Mouse (Mus musculus): ENCODE measurements around the gene Tnp1.

The Tnp1 gene

DNA sequence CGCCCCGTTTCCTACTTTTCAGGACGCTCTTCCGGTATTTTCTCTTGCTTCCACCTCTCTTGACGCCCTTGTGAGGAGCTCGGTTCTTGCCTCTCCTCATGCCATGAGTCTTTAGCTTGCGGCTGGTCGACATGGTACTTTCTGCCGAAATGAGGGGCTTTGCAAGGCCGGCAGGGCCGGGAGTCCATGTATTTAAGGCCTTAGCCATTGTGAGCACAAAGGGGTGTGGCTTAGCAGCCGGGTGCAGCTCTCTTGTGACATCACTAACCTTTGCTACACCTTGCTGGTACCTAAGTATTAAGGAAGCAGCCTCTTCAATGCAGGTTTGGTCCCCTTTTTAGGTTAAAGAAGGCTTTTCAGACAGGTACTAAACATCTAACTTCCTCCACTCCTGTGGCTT, at the start of gene Tnp1:
Gene Tnp1 (minus strand): TSS at position 179 of the 400 bp plus-strand sequence.
- no peak for DNase-seq

DNA sequence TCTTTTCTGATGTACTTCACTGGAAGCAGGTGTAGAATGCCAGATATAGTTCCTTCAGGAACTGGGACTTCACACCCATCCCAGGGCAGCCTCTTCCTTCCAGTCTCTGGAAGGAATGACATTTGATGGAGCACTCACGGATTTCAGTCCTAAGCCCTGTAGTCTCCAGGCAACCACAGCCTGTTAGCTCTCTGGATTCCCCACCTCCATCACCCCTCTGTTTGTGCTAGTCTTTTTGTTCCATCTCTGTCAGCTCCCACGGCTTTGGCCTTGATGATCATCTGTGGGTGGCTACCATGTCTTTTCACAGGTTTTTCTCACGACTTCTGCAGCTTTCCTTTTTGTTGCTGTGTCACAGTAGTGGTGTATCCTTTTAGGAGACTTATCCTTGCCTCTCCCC, 48.6 kb upstream of the Tnp1 start:
- no peak for DNase-seq

DNA sequence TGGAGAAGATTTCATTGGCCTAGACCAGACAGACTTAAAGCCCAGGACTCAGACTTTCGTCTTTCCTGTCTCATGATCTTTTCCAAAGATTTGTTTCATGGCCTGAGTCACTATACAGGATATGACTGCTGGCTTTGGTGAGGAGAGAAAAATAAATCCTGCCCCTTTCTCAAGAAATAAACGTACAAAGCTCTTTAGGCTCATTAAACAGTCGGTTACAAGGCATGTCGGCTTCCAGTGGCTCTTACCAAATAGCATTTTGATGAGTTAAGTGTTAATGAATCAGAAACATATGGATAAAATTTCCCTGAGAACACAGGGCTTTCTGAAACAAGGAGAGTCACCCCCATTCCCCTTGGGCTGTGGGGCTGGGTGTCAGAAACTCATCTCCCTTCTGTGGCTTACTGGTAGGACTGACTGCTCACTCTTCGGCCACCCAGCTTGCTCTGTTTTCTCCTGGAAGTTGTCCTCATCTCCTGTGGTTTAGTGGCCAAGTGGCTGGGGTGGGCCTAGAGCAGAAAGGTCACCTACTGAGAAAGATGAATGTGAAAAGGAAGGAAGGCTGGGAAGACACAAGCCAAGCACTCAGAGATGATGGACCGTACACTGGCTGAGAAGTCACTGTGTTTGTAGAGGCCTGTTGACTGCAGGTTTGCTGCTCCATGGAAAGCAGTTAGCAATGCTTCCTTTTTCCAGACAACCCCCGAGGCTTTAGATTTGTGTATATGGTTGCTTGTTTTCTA, 46.0 kb upstream of the Tnp1 start:
- peak; percentile 8 for DNase-seq

DNA sequence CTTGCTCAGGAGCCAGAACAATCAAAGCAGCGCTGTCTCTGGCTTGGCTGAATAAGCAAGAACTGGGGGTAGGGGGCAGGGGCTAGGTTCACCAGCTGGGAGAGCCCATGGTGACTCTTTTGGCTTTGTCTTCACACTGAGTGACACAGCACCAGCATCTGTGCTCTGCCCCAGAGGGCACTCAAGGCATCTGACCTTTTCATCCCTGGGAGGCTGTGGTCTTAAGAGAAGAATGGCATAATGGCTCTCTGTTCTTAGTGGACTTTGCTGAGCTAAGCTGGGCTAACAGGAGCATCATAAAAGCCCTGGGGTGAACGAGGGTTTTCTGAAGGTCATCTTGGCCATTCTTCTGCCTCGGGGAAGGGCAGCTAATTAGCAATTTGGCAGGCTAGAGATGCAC, 44.6 kb upstream of the Tnp1 start:
- no peak for DNase-seq

DNA sequence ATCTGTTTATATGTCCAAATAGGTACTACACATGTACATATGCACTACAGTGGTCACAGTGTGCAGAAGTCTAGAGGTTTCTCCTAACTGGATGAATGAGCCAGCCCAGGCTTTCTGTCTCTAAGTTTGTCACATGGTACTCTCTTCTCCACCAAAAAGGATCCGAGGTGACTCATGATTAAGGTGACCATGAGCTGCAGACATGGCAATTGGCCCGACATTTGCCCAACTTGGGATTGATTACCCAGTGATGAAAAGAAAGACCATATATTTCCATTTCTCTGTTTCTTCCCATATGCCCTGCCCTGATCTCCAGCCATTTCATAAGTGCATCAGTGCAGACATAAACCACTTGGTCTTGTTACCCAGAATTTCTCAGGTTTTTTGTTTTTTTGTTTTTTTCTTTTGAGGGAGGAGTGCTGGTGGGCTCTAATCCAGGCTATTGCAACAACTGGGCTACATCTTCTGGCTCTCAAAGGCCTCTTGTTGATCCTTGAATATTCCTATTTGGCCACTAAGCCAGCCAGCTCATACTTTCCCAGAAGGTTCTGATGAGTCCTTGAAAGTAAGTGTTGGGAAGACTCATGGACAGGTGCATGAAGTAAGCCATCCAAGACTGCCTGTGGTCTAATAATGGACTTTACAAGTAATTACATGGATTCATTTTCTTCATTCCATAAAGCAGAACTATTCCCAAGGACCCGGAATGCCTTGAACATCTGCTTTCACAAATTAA, 40.7 kb upstream of the Tnp1 start:
- DNase-seq: no peak

DNA sequence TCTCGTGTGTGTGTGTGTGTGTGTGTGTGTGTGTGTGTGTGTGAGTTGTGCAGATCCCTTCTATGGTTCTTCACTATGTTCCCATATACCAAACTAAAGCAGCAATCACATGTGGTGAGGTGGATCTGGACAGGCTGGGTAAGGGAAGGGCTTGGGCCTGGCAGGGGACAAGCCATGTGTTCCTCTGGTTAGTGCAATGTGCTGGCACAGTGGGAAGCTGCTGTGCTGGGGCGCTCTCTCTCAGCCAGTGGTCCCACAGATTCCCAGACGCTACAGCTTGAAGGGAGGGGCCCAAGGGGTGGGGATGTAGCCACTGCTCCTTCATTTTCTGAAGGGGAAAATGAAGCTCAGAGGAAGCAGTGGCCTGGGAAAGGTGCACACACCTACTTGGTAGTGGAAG, 40.1 kb upstream of the Tnp1 start:
- DNase-seq: no peak

DNA sequence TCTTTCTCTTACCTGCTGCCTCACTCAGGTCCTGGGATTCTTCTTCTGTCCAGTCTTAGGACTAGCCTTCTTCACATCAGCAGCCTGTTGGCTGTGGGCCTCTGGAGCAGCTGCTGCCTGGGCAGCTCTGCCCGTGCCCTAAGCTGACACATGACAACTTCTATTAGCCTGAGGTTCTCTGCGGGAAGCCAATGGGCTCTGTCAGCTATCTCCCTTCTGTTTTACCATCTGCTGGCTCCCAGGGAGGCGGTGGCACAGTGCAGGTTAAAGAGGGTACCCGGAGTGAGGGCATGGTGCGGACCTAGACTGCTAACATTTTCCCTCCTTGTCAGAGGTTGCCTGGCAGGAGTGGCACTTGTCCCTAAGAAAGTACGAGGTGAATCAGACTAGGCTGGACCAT, 39.5 kb upstream of the Tnp1 start:
- DNase-seq: no peak

DNA sequence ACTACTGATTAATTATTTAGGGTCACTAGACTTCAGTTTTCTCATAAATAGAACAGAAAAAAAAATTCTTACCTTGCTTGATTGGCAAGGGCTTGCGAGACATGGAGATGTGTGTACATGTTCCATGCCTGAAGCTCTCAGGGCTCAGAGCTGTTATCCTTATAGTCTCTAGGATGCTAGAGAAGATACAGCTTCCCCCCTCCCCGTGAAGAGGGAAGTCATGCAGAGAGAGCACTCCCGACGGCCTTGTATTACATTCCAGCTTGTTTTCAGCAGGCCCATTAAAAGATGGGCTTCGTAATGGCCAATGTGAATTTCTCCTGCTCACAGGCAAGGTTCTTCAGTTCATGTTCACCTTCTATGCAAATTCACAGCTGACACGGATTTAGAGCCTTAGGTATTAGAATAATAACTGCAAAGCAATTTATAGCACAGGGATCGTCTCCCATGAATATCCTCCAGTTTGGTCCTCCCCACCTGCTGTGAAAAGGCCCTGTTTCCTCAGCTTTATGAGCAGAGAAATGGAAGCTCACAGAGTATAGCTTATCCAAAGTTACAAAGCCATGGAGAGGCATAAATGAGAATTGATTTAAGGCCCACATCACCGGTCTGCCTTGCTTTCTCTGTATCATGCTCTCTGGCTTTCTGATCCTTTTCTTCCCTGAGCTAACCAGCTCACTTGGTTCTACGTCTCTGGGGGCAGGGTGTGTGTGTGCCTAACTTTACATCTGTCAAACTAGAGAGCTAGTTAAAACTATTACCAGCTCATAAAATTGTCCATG, 38.0 kb upstream of the Tnp1 start:
- no peak for DNase-seq

DNA sequence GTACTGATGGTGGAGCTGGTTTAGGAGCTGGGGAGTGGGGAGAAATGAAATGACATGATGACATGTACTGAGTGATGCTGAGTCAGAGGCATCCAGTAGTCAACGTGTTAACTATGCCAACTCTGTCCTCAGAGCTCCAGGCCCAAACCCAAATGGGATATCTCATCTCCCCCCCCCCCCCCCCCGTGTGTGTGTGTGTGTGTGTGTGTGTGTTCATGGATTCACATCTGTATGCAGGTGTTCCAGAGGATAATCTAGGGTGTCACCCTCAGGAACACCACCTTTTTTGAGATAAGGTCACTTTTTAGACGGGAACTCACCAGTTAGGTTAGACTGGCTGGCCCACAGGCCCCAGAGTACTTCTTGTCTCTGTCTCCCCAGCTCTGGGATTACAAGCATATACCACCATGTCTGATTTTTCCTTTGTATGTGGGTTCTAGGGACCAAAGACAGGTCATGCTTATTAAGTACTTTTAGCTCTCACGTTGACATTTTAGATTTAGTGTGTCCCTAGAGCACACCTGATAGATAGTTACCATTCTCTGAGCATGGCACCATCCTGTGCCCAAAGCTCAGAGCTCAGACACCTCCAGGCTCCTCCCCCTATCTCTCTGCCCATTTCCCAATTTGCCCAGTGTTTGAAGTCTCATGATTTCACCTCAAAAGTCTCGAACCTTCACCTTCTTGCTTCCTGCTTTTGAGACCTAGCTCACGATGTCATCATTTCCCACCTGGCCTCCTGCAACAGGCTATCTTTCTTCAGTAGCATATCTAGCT, 31.4 kb upstream of the Tnp1 start:
- DNase-seq: no peak

DNA sequence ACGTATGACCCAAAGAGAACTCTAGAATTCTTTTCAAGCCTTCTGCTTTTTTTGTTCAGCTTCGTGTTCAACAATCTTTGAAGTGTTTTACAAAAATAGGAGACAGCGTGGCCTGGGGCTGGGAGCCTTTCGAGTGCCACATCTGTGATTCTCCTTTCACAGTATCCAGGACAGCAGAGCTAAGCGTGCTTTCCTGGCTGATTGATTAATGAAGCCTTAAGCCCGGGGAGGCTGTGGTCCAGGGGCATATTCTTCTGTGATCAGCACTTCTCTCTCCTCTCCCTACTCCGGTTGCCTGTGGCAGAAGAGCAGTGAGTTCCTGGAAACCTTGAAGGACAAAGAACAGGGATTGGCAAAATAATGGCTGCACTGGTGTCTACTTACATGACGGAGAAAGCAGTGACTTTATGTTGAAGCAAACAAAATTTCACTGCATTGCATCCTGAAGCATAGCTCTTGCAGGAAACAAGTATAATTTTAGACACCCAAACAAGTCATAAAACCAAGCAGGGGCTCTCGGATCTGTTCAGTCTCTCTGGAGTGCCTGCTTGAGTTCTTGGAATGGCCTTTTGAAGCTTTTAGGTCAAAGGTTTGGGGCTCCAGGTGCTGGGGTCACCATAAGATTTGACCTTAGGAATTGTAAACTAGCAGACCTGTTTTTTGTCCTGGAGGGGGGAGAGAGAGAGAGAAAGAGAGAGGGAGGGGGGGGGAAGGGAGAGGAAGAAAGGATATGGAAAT, 30.4 kb upstream of the Tnp1 start:
- no peak for DNase-seq

DNA sequence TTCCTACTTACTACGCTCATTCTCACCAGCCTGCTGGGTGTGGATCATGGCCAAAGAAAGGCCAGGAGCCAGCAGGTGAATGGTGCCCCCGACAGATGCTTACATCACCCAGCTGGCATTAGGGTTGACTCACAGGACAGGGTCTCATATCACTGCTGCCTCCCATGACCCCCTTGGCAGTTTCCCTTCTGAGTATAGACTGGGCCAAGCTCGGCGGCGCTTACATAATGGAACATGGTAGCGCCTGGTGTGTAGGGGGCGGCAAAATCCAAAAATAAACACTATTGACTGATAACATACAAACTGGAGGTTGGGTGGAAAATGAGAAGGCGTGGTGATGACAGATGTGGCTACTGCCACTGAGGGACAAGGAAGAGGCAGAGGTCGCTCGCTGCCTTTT, 28.0 kb upstream of the Tnp1 start:
- DNase-seq: no peak

DNA sequence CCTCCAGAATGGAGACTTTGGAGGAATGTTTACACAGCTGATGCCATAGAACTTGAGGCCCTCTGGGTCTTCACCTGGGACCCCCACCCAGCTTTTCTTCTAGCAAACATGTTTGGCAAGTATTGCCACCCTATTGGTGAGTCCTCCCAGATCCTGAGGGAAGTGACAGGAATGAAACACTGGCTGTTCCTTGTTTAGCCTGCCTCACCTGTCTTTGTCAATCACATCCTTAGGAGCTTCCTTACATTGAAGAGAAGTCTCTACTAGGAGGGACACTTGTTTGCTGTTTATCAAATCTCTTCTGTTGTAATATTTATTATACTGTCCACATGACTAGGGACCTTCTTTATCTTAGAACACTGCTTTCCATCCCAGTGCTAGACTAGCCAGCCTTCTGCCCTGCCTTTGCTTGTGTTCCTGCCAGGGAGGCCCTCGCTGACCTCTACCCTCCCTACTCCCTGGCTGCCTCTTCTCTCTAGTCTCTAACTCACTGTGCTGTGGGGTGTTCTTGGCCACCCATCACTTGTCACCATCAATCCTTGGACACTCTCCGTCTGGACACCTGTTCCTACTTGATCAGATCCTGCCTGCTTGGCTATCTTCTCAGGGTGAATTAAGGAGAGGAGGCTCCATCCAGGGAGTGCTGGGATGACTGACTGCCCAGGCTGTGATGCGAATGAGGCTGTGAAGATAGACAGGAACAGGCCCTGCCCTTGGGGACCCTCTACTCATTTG, 25.1 kb upstream of the Tnp1 start:
- DNase-seq: no peak

DNA sequence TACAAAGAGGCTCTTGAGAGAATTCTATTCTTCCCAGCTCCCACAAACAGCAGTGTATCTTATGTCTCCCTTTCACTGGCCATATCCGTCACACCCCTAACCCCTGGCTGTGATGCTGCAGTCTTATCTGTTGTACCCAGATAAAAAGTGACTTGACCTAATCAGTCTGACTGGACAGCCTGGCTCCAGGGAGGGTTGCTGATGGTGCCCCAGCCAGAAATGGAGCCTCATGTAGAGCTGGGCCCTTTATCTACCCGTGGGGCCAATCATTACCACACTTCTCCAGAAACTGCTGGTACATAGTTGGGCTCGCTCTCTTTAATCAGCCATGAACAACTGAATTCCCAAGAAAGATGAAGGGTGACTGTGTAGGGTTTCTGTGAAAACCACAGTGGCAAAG, 22.8 kb upstream of the Tnp1 start:
- DNase-seq: no peak

DNA sequence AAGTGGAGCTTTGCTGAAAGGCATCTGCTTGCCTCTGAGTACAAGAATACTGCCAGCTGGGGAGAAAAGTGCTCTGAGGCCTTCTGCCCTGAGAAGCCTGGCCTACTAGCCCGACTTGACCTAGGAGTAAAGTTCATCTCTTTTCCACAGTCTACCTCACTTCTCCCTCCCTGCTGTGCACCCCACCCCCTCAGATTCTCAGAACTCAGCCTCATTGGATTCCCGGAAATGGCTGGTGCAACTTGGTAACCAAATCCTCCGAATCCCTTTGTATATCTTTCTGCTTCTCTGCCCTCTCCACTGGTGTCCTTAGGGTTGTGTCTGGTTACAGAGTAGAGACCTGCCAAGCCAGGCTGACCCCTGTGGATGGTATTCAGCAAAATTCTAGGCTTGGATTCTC, 20.8 kb upstream of the Tnp1 start:
- DNase-seq: peak; percentile 21

DNA sequence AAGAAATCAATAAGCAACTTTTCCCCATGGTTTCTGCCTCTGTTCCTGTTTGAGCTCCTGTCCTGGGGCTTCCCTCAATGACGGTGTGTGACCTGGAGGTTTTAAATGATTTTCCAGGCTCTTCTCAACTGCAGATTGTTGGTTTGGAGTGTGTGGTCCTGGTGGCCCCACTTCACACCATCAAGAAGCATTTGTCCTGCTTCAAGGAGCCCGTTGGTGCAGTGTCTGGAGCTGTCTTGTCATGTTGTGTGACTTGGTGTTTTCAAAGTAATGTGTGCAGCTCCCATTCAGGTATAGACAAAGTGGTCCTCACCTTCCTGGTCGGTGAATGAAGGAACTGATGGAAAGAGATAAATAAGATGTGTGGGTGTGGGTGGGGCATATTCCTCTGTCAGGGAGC, 20.0 kb upstream of the Tnp1 start:
- no peak for DNase-seq

DNA sequence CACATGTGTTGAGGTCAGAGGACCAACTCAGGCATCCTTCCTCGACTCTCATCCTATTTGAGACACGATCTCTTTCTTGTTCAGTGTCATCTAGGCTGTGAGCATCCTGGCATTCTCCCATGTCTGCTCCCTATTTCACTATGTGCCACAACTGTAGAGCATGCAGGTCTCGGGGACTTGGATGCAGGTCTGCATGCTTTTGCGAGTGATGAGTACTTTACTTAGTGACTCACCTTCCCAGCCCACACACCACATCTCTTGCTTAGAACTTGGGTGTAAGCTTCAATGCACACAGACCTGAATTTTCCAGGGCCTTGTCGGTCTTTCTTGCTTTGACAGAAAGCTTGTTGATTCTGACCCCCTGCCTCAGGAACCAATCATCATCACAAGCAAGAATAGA, 16.8 kb upstream of the Tnp1 start:
- DNase-seq: no peak

DNA sequence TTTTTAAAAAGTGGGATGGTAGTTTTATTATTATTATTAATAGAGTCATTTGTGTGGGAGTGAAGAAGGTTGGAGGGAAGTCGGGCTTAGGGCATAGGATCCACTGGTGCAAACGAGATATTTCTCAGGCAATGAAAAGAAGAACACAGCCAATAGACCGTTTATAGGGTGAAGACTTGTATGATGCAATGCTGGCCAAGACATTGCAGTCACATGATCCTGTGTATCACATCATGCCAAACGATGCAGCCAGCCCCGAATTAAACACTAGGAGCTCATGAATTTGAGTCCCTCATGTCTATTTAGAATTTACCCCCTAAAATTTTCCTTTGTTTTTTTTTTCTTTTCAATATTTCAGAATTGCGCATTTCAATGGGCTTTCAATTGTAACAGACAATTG, 13.0 kb upstream of the Tnp1 start:
- DNase-seq: no peak

DNA sequence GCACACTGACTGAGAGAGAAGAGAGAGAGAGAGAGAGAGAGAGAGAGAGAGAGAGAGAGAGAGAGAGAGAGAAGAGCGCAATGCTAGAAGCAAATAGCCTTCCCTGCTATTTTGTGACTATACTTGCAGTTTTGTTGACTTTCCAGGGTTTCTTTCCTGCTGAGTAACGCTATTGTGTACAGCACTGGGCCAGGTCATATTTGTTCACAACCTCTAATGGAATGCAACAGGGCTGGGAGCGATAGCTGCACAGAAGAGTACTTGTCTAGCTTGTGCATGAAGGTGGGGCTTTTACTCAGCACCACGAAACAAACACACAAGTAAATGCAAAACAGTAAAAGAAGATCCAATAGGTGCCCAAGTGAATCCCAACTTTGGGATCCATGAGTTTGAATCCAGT, 11.7 kb upstream of the Tnp1 start:
- DNase-seq: no peak

DNA sequence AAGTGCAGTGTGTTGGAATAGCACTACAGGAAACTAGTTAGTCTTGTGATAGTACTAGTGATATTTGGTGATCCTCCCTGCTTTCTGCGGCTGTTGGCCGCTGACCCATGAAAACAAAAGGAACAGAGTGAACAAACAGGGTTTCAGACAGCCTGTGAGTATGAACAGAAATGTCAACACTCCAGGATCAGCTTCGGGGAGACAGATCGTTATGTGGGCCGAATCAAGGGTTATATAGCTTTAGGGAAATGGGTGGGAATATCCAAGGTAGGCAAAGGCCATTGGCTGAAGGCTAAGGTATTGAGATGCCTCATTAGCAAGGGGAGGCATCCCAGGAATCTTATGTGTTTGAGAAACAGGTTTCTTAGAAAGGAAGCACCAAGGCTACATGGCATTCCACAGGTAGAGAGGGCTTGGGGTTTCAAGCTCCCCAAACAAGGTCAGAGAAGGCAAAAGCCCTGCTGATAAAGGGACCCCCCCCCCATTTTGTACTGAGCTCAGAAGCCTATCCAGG, 11.1 kb upstream of the Tnp1 start:
- DNase-seq: no peak

DNA sequence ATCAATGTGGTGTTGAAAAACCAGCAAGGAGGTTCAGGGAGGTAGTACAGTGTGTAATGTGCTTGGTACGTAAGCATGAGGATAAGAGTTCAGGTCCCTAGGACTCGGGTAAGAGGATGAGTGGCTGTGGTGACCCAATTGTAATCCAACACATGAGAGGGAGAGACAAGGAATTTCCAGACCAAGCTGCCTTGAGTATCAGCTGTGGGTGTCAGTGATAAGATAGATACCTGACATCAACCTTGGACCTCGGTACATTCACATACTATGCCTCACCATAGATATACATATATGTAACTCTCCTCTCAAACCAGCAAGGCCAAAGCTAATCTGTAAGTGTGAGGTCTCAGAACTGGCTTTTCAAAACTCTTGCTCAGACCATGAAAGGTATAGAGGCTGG, 10.4 kb upstream of the Tnp1 start:
- DNase-seq: no peak

DNA sequence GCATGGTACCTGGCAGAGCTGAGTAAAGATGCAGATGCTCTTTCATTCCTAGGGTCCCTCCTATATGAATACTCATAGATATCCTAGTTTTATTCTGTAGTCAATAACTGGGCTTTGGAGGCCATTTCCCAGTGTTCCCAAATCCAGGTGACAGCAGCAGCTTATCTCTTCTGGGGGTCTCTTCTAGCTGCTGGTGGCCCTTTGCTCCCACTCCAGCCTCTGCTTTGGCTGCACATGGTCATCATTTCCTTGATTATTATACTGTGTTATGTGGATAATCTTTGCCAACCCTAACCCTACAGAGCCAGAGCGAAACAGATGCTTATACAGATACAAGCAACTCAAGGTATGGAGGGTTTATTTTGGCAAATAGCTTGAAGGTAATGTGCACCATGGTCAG, 8.9 kb downstream of the Tnp1 start:
- DNase-seq: no peak

DNA sequence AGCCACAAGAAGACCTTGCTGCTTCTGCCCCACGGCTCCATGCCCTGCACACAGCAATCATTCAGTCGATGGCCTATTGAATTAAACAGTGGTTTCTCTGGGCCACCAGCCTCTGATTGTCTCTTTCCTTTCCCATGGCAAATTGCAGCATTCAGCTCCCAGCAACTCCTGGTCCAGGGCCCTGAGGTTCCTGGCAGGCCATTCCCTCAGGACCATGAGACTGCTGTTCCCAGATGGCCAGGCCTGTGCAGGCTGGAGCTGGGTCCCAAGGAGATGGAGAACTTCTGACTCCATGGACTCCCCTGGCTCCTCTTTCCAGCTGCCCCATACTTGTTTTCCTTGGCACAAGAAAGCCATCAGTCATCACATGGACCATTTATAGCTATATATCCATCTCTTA, 10.8 kb downstream of the Tnp1 start:
- no peak for DNase-seq
